Mouse (Mus musculus) gonadal fat pad, adult 2 months (tissue): Measurements from ENCODE around the gene Rimbp3. TPM values are rescaled to one million over a fixed set of nuclear protein-coding genes. Genes with fewer than 3 reads are reported as not detected.
"Not testable (repeated sequence)": the region's sequence is repeated elsewhere in the genome, so short reads cannot be mapped to it uniquely, and the experiment has no call there.

Source experiments
- DNase-seq: peaks from one replicate; pipeline ENCODE4 v3.0.0-alpha.2; 2012; ENCODE audit warnings: low read depth
- polyA plus RNA-seq: library from polyadenylated mRNA; depleted of rRNA; stranded (reverse); fragments of >200 nt; gene quantifications from 2 replicates; pipeline ENCODE4 v1.2.3, GENCODE M21; 2012; rRNA removed

Rimbp3 gene
- polyA plus RNA-seq = 0.36 and 0.88 TPM in 2 replicates

DNA sequence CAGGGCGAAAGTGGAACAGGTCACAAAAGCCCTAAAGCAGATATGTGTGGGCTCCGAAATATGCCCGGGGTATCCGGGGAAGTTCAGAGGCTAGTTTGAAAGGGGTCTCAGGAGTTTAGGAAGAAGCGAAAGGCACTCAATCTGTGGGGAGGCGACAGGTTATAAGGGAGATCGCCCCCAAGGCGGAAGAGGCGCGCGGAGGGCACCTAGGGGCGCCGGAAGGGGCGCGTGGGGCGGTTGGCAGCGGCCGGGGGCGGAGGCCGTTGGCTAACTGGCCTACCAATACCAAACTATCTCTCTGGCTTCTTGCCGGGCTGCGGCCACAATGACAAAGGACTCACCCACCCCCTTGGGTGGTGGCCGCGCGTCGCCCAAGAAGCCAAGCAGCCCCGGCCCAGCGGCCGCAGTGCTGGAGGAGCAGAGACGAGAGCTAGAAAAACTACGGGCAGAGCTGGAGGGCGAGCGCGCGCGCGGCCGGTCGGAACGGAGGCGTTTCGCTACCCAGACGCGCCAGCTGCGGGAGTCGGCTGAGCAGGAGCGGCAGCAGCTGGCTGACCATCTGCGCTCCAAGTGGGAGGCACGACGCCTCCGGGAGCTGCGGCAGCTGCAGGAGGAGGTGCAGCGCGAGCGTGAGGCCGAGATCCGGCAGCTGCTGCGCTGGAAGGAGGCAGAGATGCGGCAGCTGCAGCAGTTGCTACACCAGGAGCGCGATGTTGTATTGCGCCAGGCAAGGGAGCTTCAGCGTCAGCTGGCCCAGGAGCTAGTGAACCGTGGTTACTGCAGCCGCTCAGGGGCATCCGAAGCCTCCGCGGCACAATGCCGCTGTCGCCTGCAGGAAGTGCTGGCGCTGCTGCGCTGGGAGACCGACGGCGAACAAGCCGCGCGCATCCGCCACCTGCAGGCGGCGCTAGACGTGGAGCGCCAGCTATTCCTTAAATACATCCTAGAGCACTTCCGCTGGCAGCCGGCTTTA lies at the start of gene Rimbp3:
Rimbp3 (plus strand) TSS at position 215 of the 973 bp plus-strand sequence.
- no peak for DNase-seq

DNA sequence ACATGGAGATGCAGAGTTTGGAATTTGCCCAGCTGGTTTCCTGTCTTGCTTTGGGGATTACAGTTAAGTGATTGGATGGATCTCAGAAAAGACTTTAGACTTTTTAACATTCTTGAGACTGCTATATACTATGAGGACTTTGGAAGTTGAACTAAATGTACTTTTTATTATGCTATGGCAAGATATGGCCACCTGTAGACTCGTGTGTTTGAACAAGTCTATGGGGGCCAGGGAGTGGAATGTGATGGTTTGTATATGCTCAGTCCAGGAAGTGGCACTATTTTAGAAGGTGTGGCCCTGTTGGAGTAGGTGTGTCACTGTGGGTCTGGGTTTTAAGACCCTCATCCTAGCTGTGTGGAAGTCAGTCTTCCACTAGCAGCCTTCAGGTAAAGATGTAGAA lies 42.9 kb upstream of the Rimbp3 start:
- not testable (repeated sequence) for DNase-seq

DNA sequence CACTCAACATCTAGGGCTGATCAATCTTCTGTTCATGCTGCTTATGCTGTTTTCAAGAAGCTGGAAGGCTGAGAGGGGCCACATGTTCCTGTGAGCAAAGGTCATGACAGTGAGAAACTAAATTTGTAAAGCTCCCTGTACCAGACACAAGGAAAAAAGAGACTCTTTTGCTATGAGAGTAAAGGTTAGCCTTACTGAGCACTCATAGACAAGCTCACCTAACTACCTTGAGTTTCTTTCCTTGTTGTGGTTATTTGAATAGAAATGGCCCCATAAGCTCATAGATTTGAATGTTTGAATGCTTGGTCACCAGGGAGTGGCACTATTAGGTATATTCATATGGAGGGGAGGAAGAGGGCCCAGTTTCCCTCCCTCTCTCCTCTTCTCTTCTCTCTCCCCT lies 41.2 kb upstream of the Rimbp3 start:
- DNase-seq = no peak

DNA sequence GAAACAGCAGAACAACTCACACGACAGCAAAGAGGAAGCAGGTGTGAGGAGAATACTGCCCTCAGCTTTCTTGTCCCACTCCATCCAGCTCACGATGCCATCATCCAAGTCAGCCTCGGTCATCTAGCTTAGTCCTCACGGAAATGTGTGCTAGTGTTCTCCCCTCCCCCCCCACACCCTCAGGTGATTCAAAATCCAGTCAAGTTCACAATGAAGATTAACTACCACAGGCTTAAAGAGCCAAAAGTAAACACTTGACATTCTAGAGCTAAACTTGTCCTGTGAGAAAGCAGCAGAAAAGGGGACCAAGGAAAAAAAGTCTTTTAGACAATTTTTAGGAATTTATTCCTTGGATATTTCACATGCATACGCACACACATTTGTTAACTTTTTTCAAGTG lies 40.4 kb upstream of the Rimbp3 start:
- no peak for DNase-seq

DNA sequence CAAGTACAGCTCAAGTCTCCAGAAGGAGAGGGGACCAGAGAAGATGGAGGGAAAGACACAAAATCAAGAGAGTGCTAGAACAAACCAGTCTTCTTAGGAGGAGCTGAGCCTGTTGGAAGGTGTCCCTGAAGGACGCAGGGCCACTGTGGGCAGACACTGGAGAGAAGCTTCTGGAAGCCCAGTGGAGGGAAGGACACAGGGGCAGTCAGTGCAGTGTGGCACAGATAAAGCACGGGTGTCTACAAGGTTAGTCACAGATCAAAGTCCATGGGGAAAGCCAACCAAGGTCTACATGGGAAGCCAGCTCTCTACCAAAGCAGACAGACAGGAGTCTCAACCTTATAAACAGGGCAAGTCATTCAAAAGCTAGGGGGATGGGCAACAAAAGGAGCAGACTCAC lies 32.6 kb upstream of the Rimbp3 start:
- no peak for DNase-seq

DNA sequence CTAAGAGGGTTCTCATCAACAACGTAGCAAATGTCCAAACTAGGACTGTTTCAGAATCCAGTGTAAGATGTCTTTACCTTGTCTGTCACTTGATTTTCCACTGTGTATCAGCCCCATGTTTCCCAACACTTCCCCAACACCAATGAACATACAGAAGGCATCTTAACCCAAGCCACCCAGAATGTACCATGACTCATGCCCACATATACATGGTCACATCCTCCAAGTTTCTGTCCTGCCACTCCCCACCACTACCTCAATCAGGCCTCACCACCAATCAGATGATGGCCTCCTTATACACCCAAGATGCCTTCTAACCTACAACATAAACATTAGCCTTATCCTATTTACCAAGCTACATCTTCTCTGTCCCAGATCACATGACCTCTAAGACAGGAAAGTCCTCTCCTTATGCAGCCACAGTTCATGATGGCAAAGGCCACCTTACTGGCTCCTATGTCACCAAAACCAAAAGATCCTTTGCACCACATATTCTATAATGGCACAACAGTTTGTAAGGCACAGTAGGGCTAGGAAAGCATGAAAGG lies 30.7 kb upstream of the Rimbp3 start:
- DNase-seq = no peak

DNA sequence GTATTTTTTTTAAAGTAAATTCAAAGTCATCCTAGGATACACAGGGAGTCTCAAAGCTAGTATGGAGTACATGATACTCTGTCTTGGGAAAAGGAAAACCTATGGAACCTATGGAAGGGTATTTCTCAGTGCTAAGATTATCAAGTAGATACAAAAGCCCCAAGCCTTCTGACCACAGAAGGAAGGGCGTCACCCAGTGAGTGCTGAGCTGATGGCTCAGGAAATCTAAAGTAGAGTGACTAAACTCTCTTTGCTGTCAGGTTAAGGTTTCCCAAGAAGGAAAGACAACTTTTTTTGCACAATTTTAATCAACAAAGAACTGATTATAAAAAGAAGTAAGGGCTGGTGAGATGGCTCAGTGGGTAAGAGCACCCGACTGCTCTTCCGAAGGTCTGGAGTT lies 28.7 kb upstream of the Rimbp3 start:
- DNase-seq = no peak

DNA sequence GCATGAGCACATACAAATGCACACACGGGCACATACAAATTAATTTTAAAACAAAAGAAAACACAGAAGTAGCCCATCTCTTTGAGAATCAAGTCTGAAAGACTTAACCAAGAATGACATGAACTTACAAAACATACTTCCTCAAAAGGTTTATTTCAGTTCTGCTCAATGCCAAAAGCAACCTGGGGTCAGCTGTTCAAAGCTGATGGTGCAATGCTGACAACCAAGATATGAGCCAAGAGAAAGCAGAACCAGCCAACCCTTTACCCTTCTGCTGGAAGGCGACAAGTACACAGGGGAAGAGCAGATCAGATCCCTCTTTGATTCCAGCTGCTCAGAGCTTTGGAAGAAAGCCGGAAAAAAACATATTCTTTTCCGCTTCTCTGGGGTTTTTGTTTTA lies 27.0 kb upstream of the Rimbp3 start:
- DNase-seq = peak; percentile 88

DNA sequence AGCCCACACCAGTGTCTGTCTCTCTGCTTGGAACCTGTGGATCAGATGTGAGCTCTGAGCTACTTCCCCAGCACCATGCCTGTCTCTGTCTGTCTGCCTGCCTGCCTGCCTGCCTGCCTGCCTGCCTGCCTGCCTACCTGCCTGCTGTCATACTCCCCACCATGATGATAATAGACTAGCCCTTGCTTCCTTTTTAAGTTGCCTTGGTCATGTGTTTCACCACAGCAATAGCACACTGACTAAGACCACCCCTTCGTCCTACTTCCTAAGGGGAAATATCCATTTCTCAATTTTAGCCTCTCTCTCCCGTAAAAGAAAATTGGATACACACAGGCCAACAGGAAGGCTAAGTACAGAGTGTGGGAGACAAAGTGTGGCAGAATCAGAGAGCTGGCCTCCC lies 26.3 kb upstream of the Rimbp3 start:
- DNase-seq = no peak

DNA sequence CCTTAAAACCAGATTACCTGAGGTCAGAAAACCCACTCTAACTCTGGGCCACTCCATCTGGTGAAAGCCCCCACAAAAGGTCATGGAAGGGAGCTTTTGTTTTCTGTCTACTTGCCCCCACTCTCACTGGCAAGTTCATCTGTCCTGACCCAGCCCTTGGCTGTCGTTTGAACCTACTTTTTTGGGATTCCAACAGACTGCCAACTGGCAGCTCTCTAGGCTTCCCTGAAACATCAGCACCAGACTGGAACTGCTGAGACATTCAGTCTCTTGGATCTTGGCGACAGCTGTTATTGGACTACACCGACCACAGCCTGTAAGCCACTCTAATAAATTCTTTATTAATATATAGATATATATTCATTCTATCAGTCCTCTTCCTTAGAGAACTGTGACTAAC lies 25.4 kb upstream of the Rimbp3 start:
- DNase-seq = no peak

DNA sequence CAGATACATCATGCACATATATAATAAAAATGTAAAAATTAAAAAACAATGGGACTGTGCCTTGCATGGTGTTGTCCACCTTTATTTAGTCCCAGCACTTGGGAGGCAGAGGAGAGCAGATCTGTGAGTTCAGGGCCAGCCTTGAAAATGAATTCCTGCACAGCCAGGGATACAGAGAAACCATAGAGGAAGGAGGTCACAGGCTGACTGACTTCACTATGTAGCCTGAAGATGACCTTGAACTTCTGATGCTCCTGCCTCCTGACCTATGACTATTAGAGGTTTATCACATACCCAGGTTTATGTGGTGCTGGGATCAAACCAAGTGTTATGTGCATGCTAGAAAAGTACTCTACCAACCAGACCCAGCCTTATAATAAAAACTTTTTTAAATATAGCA lies 22.9 kb upstream of the Rimbp3 start:
- no peak for DNase-seq

DNA sequence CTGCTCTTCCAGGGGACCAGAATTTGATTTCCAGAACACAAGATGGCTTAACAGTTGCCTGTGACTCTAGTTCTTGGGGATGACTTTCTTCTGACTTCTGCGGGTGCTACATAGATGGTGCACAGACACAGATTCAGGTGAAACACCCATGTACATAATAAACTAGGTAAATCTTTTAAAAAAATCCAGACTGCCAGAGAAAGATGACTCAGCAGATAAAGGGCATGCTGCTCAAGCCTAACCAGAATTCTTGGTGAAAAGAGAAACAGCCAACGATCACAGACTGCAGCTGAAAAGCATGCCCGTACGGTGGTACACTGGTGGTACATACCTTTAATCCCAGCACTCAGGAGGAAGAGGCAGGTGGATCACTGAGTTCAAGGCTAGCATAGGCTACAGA lies 14.6 kb upstream of the Rimbp3 start:
- no peak for DNase-seq

DNA sequence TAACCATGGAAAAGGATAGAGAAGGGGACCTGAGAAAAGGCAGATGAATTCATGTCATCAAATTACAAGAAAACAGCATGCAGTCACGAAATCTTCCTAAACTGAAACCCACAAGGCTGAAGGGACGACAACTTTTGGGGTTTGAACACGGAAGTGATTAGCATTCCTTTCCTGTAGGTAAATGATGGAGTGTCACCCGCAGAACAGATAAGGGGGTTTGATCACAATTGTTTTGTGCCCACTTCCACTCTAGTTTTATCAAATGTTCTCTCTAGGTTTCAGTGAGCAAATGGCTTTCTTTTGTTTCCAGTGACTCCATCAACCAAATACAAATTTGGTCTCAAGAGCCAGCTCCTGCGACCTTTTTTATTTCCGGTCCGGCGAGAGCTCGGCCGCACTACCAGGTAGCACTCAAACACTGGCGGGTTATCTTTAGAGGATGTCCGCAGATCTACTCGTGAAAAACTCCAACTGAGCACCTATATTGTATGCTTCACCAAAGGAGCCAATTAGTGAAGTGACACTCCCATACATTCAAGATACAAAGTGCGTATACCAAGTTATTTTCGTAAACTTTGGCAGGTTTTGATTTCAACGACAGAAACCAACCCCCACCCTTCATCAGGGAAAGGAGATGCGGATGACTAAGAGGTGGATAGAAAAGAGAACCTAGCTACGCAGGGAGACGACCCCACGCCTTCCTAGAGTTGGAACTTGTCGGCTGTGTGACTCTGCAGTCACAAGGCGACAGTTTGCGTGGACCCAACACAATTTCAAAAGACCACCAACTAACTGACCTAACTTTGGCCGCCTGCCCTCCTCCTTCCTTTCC lies 8.1 kb upstream of the Rimbp3 start:
- DNase-seq = no peak

DNA sequence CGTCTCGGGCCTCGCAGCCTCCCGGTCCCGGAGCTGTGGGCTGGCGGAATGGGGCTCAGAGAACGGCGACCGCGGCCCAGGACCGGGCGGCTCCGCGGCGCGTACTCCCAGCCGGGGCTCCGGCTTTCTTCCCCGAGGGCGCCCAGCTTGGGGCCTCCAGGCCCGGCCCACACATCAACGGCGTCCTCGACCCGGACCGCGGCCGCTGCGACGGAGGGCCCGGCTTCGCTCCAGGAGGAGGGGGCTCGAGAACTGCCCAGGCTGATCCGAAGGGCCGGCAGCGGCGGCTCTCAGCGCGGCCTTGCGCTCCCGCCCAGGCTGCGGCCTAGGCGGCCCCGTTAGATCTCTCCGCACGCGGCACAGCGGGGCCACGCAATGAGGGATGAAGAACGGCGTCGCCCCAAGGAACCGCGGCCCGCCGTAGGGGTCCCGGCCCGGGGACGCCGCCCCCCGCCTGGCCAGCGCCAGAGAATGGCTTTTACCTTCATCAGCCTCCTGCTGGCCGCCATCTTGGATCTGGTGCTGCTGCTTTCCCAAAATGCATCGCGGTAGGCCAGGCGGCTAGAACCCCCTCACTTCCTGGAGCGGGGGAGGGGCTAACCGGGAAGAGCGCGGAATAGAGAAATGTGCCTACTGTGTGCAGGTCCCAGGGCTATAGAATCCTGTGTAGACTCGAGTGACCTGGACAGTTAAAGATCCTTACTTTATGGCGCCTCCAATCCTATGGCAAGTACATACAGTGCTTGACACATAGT lies 7.3 kb upstream of the Rimbp3 start:
- no peak for DNase-seq

DNA sequence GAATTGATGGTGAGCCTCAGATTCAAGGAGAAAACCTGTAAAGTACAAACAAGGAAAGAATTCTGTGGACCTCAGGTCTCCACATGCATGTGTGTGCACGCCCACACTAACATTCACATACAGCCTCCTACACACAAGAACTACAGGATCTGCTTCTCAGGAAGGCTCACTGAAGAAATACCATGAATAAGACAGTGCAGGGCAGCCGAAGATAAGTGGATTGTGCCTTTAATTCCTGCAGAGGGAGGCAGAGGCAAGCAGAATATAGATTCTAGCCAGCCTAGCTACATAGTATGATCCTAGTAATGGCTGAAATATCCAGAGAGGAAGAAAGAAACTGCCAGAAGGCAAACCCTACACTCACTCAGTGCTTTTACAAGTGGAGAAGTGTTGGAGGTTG lies 6.4 kb upstream of the Rimbp3 start:
- peak; percentile 67 for DNase-seq

DNA sequence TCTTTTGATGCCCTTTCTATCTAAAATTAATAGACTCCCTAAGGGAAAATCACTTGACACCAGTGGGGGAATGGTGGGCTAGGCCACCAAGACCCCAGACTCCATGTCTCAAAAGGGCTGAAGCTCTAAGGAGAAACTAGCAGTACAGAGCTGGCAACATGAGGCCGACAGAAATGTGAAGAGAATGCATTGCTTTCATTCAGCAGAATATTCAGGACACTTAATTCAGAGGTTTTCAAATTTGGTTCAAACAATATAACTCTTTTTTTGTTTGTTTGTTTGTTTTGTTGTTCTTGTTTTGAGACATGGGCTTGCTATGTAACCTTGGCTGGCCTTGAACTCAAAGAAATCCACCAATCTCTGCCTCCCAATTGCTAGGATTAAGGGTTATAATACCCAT lies 5.9 kb upstream of the Rimbp3 start, which contains the start of gene Ube2l3:
Ube2l3 (minus strand) TSS at position 101 of the 400 bp plus-strand sequence.
- no peak for DNase-seq

DNA sequence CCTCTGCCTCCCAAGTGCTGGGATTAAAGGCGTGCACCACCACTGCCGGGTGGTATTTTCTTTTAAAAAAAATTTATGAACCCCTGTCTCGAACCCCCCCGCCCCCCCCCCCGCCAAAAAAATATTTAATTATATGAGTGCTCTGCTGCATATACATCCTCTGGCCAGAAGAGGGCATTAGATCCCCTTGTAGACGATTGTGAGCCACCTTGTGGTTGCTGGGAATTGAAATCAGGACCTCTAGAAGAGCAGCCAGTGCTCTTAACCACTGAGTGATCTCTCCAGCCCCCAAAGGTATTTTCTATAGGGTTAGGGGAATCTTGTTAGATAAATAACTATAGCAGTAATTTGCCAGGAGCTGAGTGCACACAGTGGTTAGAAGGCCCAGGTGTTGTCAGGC lies 3.4 kb upstream of the Rimbp3 start:
- DNase-seq = no peak

DNA sequence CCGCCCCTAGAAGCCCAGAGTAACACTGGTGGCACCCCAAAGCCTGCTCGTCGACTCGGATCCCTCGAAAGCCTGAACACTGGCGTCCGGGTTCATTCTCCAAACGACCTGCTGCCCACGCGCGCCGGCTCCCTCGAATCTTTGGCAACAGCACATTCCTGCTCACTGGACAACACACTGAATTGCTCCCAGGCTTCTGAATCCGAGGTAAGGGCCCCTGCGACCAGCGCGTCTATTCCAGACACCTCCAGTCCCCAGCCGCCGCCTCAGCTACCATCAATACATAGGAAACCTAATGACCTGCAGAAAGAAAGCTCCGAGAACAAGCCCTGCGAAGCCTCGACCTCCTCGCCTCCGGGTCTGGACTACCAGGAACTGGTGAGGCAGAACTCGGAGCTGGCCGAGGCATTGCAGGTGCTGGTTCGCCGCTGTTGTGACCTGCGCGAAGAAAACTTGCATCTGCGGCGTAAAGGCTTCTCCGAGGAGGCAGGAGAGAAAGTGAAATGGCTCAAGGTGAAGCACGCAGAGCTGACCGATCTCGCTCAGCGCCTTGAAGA lies 1.1 kb downstream of the Rimbp3 start:
- no peak for DNase-seq

DNA sequence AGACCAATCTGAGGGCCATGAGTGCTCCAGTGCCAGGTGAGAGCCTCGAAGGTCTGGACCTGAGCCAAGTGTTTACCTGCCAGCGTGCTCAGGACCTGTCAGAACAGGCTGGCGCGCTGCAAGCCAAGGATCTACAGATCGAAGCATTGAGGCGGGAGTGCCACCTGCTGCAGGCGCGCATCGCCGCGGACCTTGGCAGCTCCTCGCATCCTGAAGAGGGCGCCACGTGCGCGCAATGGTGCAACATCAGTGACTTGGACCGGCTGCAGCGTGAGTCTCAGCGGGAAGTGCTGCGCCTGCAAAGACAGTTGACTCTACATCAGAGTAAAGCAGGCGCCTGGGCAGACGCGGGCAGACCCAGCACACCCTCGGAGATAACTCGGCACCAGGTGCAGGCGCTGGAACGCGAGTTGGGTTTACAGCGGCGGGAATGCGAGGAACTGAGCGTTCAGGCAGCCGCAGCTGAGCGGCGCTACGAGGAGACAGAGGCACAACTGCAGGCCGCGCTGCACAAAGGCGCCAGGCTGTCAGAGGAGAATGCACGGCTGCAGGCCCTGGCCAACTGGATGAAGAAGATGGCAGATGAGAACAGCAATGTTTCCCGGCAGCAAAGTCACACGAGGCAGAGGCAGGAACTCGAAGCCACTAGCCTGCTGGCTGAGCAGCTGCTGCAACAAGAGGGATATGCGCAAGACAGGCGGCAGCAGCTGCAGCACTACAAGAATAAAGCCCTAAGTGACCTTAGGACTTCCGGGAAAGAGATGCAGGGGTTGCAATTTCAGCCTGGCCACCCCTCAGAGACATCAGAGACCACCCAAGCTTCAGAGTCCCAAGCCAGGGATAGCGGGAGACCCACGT lies 1.8 kb downstream of the Rimbp3 start:
- no peak for DNase-seq

DNA sequence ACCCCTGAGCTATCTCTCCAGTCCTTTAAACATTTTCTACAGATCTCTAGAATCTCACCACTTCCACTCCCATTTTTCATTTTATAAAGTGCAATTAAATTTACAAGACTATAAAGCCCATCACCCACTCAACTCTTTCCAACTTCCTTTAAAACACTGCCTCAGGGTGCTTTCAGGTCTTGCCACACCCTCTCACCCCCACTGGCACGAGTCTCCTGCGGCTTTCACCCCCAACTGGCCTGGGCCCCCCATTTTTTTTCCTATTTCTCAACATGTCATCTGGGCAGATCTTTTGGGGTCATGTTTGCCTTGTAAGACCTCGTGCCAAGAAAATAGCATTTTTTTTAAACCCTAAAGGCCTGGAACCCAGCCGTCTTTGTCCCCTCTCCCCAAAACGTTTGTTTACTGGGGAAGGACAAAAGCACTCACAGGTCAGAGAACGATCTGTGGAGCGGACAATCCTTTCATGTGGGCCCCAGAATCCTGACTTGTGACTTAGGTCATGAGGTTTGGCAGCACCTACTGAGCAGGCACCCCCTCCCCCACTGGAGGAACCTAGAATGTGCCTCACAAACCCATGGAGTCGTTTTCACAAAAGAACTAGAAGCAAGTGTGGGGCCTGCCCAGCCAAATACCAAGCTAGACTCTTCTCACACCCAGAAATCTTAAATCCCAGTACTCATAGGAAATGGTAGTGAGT lies 8.7 kb downstream of the Rimbp3 start:
- DNase-seq = no peak
